Mouse (Mus musculus) natural killer cell, adult 2 months (primary cell): ENCODE results near the gene Gpkow.
A peak's percentile ranks its signal among the peaks of the same experiment; 100 is the strongest.
"Not testable (repeated sequence)": the region's sequence is repeated elsewhere in the genome, so short reads cannot be mapped to it uniquely, and the experiment has no call there.

Experiments
- DNase-seq, 2 experiments: peaks; one replicate each; pipeline ENCODE4 v3.0.0; 2022; ENCODE audit warnings: low spot score in 2 of 2

The Gpkow gene

DNA sequence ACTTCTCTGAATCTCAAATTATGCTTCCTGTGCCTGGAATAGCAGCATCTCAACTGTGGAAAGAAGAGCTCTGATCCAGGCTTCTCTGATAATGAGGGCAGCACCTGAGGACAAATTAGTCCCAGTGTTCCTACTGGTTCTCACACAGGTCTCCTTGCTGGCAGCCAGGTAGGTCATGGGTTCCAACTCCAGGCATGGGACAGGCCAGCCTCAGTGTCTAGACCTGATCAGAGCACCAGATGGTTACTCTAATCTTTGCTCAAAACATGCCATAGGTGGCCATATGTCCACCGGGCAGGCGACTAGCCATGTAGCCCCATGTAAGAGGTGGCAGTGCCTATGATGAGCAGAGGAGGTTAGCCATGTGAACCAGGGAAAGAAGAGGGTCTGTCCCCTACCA lies 8.6 kb upstream of the Gpkow start:
- DNase-seq = no peak

GRCm38 (mm10) chrX:7690486-7690885 lies 6.4 kb upstream of the Gpkow start:
- DNase-seq = no peak

DNA sequence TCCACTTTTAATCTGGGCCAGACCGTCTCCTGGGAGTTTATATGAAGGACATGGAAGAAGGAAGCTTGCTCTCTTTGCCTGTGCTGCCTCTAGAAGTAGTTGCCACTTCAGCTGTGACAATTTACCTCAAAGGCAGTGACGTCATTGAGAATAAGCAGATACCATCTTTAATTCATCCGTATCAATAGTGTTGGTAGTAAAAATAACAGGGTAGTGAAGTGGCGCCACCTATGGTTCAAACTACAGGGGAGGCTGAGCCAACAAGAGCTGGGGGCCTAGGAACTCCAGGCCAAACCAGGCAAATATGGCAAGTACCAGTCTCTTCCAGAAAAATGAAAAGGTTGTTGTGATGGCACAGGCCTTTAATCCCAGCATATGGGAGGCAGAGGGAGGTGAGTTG lies 4.1 kb upstream of the Gpkow start:
- peak; percentile 66 to 72 for DNase-seq

DNA sequence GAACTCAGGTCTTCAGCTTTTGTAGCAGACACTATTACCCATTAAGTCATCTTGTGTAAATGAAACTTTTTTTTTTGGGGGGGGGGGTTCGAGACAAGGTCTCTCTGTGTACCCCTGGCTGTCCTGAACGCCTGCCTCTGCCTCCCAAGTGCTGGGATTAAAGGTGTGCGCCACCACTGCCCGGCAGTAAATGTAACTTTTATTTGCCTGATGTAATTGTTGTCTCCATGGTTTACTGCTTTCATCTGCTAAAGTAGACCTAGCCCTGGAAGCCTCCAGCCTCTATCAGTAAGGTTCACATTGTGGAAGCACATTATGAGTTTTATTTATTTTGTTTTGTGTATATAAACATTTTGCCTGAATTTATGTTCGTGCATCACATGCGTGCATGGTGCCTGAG lies 411 bp upstream of the Gpkow start:
- no peak for DNase-seq

- not testable (repeated sequence) for DNase-seq
Measured at GRCm38 (mm10) chrX:7713764-7714134, 16.8 kb downstream of the Gpkow start.

DNA sequence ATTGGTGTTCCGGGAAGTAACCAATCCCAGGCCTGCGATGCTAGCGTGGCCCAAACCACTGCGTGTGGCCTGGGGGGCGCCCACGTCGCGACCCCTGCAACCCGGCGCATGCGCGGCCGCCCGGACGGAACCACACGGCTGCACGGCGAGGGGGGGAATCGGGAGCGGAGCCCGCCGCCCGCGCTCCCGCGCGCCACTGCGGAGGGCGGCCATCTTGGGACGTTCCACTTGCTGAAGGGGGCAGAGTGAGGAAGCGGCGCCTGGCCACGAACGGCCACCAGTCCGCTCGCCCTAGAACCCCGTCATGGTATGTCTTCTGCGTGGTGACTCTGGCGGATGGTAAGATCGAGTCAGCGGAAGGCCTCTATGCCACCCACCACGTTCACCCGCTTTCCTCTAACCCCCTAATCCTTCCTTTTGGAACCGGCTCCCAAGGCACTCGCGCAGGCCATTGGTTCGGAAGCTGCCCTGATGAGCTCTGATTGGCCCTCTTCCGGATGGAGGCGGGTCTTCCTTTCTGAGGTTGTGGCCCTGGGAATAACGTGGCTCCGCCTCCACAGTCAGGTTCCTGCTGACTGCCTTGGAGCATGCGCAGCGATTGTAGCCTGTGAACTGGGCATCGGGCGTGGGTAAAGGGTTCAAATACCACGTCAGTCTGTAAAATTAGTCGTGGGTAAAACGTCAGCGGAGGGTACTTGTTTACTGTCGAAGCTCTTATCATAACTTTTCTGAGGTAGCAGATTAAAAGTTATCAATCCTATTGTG lies 17.4 kb downstream of the Gpkow start, which contains the start of gene Wdr45:
TSS of gene Wdr45 (plus strand) at position 199 of the 765 bp plus-strand sequence.
- DNase-seq = peak; percentile 90 to 92

DNA sequence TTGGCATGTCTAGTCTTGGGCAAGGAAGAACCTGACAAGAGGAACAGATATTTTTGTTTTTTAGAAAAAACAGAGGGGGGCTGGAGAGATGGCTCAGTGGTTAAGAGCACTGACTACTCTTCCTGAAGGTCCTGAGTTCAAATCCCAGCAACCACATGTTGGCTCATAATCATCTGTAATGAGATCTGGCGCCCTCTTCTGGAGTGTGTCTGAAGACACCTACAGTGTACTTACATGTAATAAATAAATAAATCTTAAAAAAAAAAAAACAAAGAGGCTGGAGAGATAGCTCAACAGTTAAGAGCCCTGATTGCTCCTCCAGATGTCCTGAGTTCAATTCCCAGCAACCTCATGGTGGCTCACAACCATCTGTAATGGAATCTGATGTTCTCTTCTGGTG lies 19.1 kb downstream of the Gpkow start:
- DNase-seq = peak in 1 of 2 experiments; percentile 13

DNA sequence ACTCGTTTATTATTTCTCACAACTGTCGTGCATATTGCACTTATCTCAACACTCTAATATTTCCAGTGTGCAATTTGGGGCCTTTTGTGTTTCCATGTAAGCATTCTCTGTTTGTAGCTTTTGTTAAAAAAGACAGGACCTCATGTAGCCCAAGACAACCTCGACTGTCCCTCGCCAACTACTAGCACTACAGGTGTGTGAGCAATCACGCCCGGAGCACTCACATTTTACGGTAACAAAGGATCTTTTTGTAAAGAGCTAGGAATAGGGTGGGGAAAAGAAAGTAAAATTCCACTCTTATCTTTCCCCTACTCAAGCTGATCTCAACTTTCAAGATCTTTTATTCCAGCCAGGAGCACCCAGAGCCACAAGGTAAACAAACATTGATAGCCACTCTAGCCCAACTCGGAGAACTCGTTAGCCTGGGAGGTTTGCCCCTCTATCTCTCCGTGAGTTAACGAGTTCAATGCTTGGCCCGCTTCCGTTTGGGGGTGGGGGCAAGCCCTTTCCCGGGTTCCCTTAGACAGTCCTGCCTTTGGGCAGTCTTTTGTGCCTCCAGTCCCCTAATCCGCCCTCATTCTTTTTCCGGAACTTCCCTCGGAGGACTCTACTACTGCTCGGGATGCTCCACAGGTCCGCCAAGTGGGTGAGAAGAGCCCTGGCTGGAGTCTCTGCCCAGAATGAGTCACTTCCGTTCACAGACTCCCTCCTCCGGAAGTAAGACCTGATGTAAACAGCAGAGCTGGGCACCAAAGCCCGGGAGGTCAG lies 24.8 kb downstream of the Gpkow start, which contains the start of gene Gm45208:
TSS of gene Gm45208 (plus strand) at position 732 of the 768 bp plus-strand sequence.
- DNase-seq = peak; percentile 73 to 81

DNA sequence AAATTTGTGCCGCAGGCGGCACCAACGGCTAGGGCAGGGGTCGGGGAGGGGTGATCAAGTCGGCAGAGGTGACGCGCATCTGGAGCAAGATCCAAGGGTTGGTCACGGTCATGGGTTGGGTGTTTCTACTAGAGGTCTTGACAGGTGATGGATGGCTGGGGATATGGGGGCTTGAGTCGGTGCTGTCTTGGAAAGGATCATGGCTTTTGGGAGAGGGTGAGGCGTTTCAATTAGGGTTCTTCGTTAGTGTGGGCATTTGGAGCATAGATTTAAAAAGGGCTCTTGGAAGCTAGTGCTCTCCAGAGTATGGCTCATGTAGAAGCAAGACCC lies 25.3 kb downstream of the Gpkow start:
- DNase-seq = no peak

DNA sequence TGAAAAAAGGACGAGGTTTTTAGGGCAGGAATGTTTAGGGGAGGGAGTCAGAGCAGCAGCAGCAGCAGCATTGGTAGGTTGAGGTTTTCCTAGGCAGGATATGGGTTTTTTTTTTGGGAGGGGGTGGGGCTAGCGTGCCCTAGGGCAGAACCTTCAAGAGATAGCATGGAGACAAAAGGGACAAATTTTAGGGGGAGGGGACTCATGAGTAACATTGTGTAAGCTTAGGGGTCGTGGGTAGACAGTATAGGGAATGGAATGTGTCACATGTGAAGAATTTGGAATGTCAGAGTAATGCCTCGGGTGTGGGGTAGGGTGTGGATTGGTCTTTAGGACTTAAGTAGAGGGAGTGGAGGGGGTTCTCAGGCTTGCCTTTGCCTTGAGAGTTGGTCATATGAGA lies 25.8 kb downstream of the Gpkow start:
- no peak for DNase-seq

- no peak for DNase-seq
Measured at GRCm38 (mm10) chrX:7724135-7724534, 27.2 kb downstream of the Gpkow start.

DNA sequence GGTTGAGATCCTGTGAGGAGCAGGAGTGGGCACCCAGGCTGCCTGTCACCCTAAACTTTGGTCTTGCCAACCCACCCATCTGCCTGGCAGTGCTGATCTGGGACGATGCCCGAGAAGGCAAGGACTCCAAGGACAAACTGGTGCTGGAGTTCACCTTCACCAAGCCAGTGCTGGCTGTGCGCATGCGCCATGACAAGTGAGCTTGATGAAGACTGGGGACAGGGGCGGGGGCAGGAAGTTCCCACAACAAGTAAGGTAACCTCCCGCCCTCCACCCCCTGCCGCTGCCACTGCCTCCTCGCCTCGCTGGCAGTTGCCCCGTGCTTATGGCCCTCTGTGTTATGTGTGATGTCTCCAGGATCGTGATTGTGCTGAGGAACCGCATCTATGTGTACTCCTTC lies 28.9 kb downstream of the Gpkow start:
- DNase-seq = no peak

- DNase-seq = no peak
Measured at GRCm38 (mm10) chrX:7727176-7727575, 30.2 kb downstream of the Gpkow start.

GRCm38 (mm10) chrX:7728215-7728921 lies 31.4 kb downstream of the Gpkow start, which contains the start of gene Praf2:
Praf2 (plus strand) TSS chrX:7728439.
- DNase-seq = peak; percentile 73 to 78

- DNase-seq = no peak
Measured at GRCm38 (mm10) chrX:7728922-7729265, 32.0 kb downstream of the Gpkow start.

GRCm38 (mm10) chrX:7733571-7734156 lies 36.7 kb downstream of the Gpkow start:
- DNase-seq = peak; percentile 59 to 79

GRCm38 (mm10) chrX:7739336-7740081 lies 42.6 kb downstream of the Gpkow start:
- DNase-seq = no peak

GRCm38 (mm10) chrX:7740082-7740819 lies 43.3 kb downstream of the Gpkow start:
- no peak for DNase-seq

- no peak for DNase-seq
Measured at GRCm38 (mm10) chrX:7741103-7741502, 44.2 kb downstream of the Gpkow start.

DNA sequence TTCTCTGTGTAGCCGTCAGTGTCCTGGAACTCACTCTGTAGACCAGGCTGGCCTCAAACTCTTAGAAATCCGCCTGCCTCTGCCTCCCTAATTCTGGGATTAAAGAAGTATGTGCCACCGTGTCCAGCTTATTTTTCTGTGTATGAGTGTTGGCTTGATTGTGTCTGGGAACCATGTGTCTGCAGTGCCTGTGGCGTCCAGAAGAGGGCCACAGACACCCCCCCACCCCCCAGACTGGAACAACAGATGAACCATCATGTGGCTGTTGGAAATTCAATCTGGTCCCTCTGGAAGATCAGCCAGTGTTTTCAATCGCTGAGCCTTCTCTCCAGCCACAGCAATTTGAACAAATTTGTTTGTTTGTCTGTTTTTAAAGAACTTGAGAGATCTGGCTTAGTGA lies 46.5 kb downstream of the Gpkow start:
- DNase-seq = no peak

- DNase-seq = no peak
Measured at GRCm38 (mm10) chrX:7744940-7745339, 48.0 kb downstream of the Gpkow start.
